Mouse (Mus musculus): ENCODE measurements around the gene Tnip2. TPM values are rescaled to one million over a fixed set of nuclear protein-coding genes. Genes with fewer than 3 reads are reported as not detected.

The Tnip2 gene
- polyA plus RNA-seq, 1 experiment from 2014 or later = 23.4 TPM

DNA sequence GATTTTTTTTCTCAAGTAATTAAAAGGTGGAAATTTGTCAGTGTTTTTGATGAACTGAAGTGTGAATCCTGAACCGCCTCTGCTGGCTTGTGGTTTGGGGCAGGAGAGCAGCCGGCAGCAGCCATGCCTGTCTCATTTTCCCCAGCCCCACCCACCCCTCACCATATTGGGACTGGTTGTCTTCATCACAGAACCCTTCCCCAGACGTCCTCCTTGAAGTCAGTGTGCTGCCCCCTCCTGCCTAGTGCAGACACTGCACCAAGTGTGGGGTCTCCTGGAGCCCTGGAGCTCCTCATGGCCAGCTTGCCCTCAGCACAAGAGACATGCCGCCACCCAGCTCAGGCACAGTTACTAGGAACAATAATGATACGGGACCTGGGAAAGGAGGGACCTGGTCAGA is 24.7 kb upstream of the Tnip2 start:
- ATAC-seq (ENCODE audit: low read depth) = no peak
- no peak overlapping the region for H3K27ac ChIP-seq (ENCODE audit: low read length)
- H3K9ac ChIP-seq (ENCODE audit: low read length) = no peak overlapping the region
- 27% methylated on average over 5 of the region's 5 CpGs for WGBS
- H3K36me3 ChIP-seq (ENCODE audit: control insufficient read depth, insufficient read depth, low read length) = no peaks in the 10 kb centered on the region
- no peak overlapping the region for H3K4me2 ChIP-seq (ENCODE audit: low read depth, low read length)
- H3K4me3 ChIP-seq (ENCODE audit: low read length) = no peak overlapping the region
- no peaks in the 10 kb centered on the region for H3K27me3 ChIP-seq (ENCODE audit: control insufficient read depth, insufficient read depth, low read depth, low read length)
- H3K4me1 ChIP-seq (replicated peaks; ENCODE audit: control insufficient read depth, insufficient read depth, low read length) = no peaks in the 10 kb centered on the region
- no peaks in the 10 kb centered on the region for H3K9me3 ChIP-seq (ENCODE audit: control insufficient read depth, low read length)

DNA sequence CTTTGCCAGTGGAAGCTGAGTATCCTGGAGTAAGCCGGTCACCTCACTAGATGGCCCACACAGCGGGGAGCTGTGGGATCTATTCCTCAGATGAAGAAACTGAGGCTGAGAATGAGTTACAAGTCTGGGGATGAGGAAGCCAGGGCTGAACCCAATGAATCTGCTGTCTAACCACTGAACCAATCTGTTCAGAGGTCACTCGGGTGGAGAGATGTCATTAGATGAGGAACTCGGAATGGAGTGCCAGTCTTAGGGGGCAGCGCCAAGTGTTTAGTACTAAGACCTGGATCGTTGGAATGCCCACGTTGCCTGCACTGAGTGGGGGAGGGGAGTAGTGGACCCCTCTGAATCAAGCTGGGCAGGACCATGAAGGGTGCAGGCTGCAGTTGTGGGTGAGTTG is 24.3 kb upstream of the Tnip2 start:
- no peaks in the 10 kb centered on the region for H3K27me3 ChIP-seq (ENCODE audit: control insufficient read depth, insufficient read depth, low read depth, low read length)
- no peaks in the 10 kb centered on the region for H3K9me3 ChIP-seq (ENCODE audit: control insufficient read depth, low read length)
- H3K4me2 ChIP-seq (ENCODE audit: low read depth, low read length) = no peak overlapping the region
- no peaks in the 10 kb centered on the region for H3K36me3 ChIP-seq (ENCODE audit: control insufficient read depth, insufficient read depth, low read length)
- no peaks in the 10 kb centered on the region for H3K4me1 ChIP-seq (replicated peaks; ENCODE audit: control insufficient read depth, insufficient read depth, low read length)
- H3K9ac ChIP-seq (ENCODE audit: low read length) = no peak overlapping the region
- WGBS = 73% methylated on average over 7 of the region's 7 CpGs
- H3K27ac ChIP-seq (ENCODE audit: low read length) = no peak overlapping the region
- no peak overlapping the region for H3K4me3 ChIP-seq (ENCODE audit: low read length)
- ATAC-seq (ENCODE audit: low read depth) = no peak

DNA sequence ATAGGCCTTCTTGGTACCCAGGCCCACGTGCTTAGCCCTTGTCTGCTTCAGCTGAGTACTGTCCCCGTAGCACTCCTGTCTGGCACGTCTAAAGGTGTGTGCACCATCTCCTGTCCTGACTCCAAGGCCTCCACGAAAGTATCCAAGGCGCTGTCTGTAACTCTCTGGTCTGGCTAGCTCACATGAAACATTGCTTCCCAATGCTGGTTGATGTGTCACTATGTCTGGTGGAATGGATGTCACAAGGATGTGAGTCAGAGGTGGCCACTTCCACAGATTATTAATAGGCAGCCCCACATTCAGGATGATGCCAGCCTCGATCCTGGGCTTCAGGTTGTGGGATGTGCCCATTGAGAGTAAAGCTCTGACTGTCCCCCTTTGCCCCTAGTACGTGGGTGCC is 22.0 kb upstream of the Tnip2 start:
- 70% methylated on average over 7 of the region's 7 CpGs for WGBS
- H3K27me3 ChIP-seq (ENCODE audit: control insufficient read depth, insufficient read depth, low read depth, low read length) = no peaks in the 10 kb centered on the region
- no peak overlapping the region for H3K27ac ChIP-seq (ENCODE audit: low read length)
- H3K4me2 ChIP-seq (ENCODE audit: low read depth, low read length) = no peak overlapping the region
- H3K4me1 ChIP-seq (replicated peaks; ENCODE audit: control insufficient read depth, insufficient read depth, low read length) = no peaks in the 10 kb centered on the region; the same call in 1 of the 2 replicates
- H3K36me3 ChIP-seq (ENCODE audit: control insufficient read depth, insufficient read depth, low read length) = no peaks in the 10 kb centered on the region
- H3K4me3 ChIP-seq (ENCODE audit: low read length) = no peak overlapping the region
- H3K9ac ChIP-seq (ENCODE audit: low read length) = no peak overlapping the region
- ATAC-seq (ENCODE audit: low read depth) = no peak
- H3K9me3 ChIP-seq (ENCODE audit: control insufficient read depth, low read length) = no peaks in the 10 kb centered on the region

DNA sequence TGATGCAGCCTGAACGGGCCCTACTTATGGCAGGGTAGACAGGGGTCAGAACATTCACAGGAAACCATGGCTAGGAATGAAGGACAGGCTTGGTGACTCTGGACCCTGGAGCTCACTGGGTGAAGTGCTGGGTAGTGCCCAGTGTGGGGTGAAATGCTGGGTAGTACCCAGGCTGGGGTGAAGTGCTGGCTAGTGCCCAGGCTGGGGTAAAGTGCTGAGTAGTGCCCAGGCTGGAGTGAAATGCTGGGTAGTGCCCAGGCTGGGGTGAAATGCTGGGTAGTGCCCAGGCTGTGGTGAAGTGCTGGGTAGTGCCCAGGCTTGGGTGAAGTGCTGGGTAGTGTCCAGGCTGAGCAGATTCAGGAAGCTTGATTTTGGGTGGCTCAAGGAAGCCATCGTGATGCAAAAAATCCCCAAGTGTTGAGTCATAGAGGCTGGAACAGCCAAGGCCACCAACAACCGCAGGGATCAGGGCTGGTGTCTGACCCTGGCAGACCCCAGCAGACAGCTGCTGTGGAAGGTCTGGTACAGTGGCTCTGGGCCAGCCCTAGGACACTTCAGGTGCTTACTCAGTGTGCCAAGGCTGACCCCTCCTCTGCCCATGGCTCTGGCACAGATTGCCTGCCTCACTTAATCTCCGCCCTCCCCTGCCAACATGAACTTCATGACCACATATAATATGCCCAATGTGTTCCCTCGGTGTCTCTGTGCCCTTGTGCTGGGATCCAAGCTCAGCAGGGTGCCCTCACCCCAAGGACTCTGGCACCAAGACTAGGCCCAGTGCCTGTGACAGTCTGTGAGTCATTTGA is 21.2 kb upstream of the Tnip2 start:
- Histone ChIP-seq H3K9me3 (ENCODE audit: control insufficient read depth, low read length) (no peaks in the 10 kb centered on the region), H3K4me1 (replicated peaks; ENCODE audit: control insufficient read depth, insufficient read depth, low read length) (no peaks in the 10 kb centered on the region; the same call in 1 of the 2 replicates), H3K27ac (ENCODE audit: low read length) (no peak overlapping the region), H3K9ac (ENCODE audit: low read length) (no peak overlapping the region), H3K4me3 (ENCODE audit: low read length) (no peak overlapping the region), H3K27me3 (ENCODE audit: control insufficient read depth, insufficient read depth, low read depth, low read length) (no peaks in the 10 kb centered on the region), H3K4me2 (ENCODE audit: low read depth, low read length) (no peak overlapping the region), H3K36me3 (ENCODE audit: control insufficient read depth, insufficient read depth, low read length) (no peaks in the 10 kb centered on the region)
- 78% methylated on average over 5 of the region's 5 CpGs for WGBS
- ATAC-seq (ENCODE audit: low read depth) = no peak

DNA sequence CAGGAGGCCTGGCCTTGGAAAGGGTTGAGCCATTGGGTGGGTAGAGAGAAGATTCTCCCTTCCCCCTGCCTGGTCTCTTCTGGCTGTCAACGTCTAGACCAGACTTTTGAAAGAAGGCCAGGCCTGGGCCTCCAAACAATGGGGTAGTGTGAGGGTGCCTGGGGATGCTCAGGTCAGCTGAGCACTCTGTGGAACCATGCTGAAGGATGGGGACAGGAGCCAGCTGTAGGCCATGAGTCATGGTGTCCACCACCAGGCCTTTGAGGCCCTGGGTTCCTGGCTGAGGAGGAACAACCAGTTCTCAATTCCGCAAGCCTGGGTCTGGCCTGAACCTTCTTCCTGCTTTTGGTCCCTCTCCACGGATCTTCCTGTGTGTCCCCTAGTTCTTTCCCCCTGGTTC is 20.0 kb upstream of the Tnip2 start:
- no peaks in the 10 kb centered on the region for H3K36me3 ChIP-seq (ENCODE audit: control insufficient read depth, insufficient read depth, low read length)
- H3K4me3 ChIP-seq (ENCODE audit: low read length) = no peak overlapping the region
- 54% methylated on average over 3 of the region's 3 CpGs for WGBS
- H3K27ac ChIP-seq (ENCODE audit: low read length) = no peak overlapping the region
- H3K9ac ChIP-seq (ENCODE audit: low read length) = no peak overlapping the region
- no peaks in the 10 kb centered on the region; the same call in 1 of the 2 replicates for H3K4me1 ChIP-seq (replicated peaks; ENCODE audit: control insufficient read depth, insufficient read depth, low read length)
- ATAC-seq (ENCODE audit: low read depth) = no peak
- no peaks in the 10 kb centered on the region for H3K27me3 ChIP-seq (ENCODE audit: control insufficient read depth, insufficient read depth, low read depth, low read length)
- H3K4me2 ChIP-seq (ENCODE audit: low read depth, low read length) = no peak overlapping the region
- no peaks in the 10 kb centered on the region for H3K9me3 ChIP-seq (ENCODE audit: control insufficient read depth, low read length)

DNA sequence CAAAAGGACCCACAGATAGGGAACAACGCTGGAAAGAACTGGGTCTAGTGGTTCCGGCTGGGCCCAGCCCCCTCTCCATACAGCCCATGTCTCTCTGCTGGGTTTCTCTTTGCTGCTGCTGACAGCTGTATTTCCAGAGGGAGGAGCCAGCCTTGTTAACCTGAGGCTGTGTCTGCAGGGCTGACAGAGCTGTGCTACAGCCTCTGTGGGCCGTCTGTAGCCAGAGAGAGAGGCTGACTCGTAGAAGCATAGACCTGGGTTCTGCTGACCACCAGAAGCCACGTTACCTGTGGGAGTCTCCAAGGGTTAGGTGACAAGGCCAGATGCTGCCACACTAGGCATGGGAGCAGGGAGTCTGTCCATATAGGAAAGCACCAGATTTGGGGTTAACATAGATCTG is 19.3 kb upstream of the Tnip2 start:
- Histone ChIP-seq H3K27ac (ENCODE audit: low read length) (no peak overlapping the region), H3K9me3 (ENCODE audit: control insufficient read depth, low read length) (no peaks in the 10 kb centered on the region), H3K36me3 (ENCODE audit: control insufficient read depth, insufficient read depth, low read length) (no peaks in the 10 kb centered on the region), H3K9ac (ENCODE audit: low read length) (no peak overlapping the region), H3K27me3 (ENCODE audit: control insufficient read depth, insufficient read depth, low read depth, low read length) (no peaks in the 10 kb centered on the region), H3K4me3 (ENCODE audit: low read length) (no peak overlapping the region), H3K4me1 (replicated peaks; ENCODE audit: control insufficient read depth, insufficient read depth, low read length) (no peaks in the 10 kb centered on the region; the same call in 1 of the 2 replicates), H3K4me2 (ENCODE audit: low read depth, low read length) (no peak overlapping the region)
- WGBS = 68% methylated on average over 5 of the region's 5 CpGs
- no peak for ATAC-seq (ENCODE audit: low read depth)

DNA sequence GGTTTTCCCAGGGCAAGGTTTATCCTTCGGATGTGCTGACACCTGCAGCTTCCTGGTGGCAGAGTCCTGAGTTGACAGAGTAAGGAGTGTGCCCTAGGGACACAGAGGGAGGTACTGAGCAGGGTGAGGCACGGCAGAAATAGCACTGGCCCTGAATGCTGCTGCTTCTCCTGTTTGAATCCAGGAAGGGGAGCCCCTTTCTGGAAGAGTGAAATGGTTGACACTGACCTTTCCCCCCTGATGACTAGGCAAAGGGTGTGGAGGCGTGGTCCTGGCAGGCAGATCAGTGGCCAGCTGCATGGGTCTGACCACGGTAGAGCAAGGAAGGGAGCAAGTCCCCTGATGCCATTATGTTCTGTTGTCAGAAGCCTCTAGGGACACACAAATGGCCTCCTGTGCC is 16.9 kb upstream of the Tnip2 start:
- H3K9ac ChIP-seq (ENCODE audit: low read length) = no peak overlapping the region
- H3K4me1 ChIP-seq (replicated peaks; ENCODE audit: control insufficient read depth, insufficient read depth, low read length) = no peaks in the 10 kb centered on the region; the same call in 1 of the 2 replicates
- H3K4me3 ChIP-seq (ENCODE audit: low read length) = no peak overlapping the region
- WGBS = 31% methylated on average over 4 of the region's 4 CpGs
- H3K9me3 ChIP-seq (ENCODE audit: control insufficient read depth, low read length) = no peaks in the 10 kb centered on the region
- ATAC-seq (ENCODE audit: low read depth) = no peak
- no peak overlapping the region for H3K4me2 ChIP-seq (ENCODE audit: low read depth, low read length)
- no peaks in the 10 kb centered on the region for H3K27me3 ChIP-seq (ENCODE audit: control insufficient read depth, insufficient read depth, low read depth, low read length)
- H3K36me3 ChIP-seq (ENCODE audit: control insufficient read depth, insufficient read depth, low read length) = no peaks in the 10 kb centered on the region
- no peak overlapping the region for H3K27ac ChIP-seq (ENCODE audit: low read length)

DNA sequence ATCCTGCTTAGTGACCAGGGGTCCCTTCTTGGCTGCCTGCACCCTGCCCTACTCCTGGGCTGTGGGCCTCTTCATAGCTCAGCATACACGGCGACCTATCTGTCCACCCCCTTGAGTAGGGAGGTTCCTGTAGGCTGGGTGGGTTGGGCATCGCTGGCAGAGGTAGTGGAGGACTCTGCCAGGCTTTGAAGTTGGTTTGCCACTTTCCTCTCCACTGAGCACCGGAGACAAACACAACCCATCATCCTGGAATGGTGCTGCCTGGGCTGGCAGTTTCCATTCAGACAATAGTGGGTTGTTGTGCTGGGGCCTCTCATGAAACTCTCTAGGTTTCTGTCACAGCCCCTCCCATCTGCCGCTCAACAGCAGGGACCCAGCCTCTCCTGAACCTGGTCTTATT is 16.3 kb upstream of the Tnip2 start:
- no peaks in the 10 kb centered on the region for H3K9me3 ChIP-seq (ENCODE audit: control insufficient read depth, low read length)
- 55% methylated on average over 5 of the region's 5 CpGs for WGBS
- no peaks in the 10 kb centered on the region for H3K27me3 ChIP-seq (ENCODE audit: control insufficient read depth, insufficient read depth, low read depth, low read length)
- H3K4me3 ChIP-seq (ENCODE audit: low read length) = no peak overlapping the region
- no peaks in the 10 kb centered on the region for H3K36me3 ChIP-seq (ENCODE audit: control insufficient read depth, insufficient read depth, low read length)
- no peak for ATAC-seq (ENCODE audit: low read depth)
- H3K4me2 ChIP-seq (ENCODE audit: low read depth, low read length) = no peak overlapping the region
- no peaks in the 10 kb centered on the region; the same call in 1 of the 2 replicates for H3K4me1 ChIP-seq (replicated peaks; ENCODE audit: control insufficient read depth, insufficient read depth, low read length)
- H3K9ac ChIP-seq (ENCODE audit: low read length) = no peak overlapping the region
- no peak overlapping the region for H3K27ac ChIP-seq (ENCODE audit: low read length)

DNA sequence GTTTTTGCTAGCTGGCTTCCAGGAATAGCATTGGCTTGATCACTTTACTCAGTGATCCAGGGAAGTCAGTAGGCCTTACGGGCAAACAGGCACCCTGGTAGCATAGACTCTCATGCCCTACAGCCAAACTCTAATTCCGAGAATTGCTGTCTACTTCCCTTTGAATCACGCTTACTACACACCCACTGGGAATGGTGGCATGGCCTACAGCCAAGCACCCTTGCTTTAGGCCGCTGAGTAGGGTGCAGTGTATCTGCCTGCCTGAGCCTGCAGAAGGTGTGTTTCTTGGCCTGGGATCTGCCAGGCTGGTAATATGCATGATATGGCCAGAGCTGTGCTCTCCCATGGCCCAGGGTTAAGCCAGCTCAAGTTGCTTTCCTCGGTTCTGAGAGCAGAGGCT is 14.9 kb upstream of the Tnip2 start:
- ATAC-seq (ENCODE audit: low read depth) = no peak
- Histone ChIP-seq H3K4me3 (ENCODE audit: low read length) (no peak overlapping the region), H3K36me3 (ENCODE audit: control insufficient read depth, insufficient read depth, low read length) (no peaks in the 10 kb centered on the region), H3K27ac (ENCODE audit: low read length) (no peak overlapping the region), H3K27me3 (ENCODE audit: control insufficient read depth, insufficient read depth, low read depth, low read length) (no peaks in the 10 kb centered on the region), H3K9ac (ENCODE audit: low read length) (no peak overlapping the region), H3K9me3 (ENCODE audit: control insufficient read depth, low read length) (no peaks in the 10 kb centered on the region), H3K4me1 (replicated peaks; ENCODE audit: control insufficient read depth, insufficient read depth, low read length) (no peaks in the 10 kb centered on the region; the same call in 1 of the 2 replicates), H3K4me2 (ENCODE audit: low read depth, low read length) (no peak overlapping the region)
- WGBS = 74% methylated on average over 5 of the region's 5 CpGs

Data from lung, embryonic 16.5 days (tissue).